In genomic region chr2:172768756-172769155, GRCm38 (mm10) we compare ENCODE assay signal across 29 mouse cellular contexts.
"Had no signal": no experiment of that assay in that cellular context is flagged by ENCODE, and none has a peak within 500 bp of the region (broad histone marks: within the 10 kb centered on the region; RNA-seq: fewer than 3 reads in every experiment).

No protein-coding gene starts in this region.

- DNase-seq: cerebellum, adult 2 months; cerebellum, adult 8-10 months; cerebellum, adult 9-10 months; cerebellum, adult 9-11 months; cerebellum, postnatal 10 days; cerebellum, postnatal 14 days; cerebellum, postnatal 25 days; cerebellum, postnatal 36 days; embryo, embryonic 11 days; forebrain, postnatal 0 days; gastrocnemius, adult 2 months; gastrocnemius, postnatal 10 days; gastrocnemius, postnatal 14 days; gastrocnemius, postnatal 25 days; gastrocnemius, postnatal 36 days; heart, adult 11 months; heart, adult 18-20 months; heart, adult 2 months had no signal

- H3K4me3 ChIP-seq: embryonic facial prominence, embryonic 10.5 days; embryonic facial prominence, embryonic 12.5 days; embryonic facial prominence, embryonic 13.5 days; embryonic facial prominence, embryonic 15.5 days; erythroblast, embryonic 14.5 days; forebrain, embryonic 10.5 days; forebrain, embryonic 12.5 days; forebrain, embryonic 13.5 days; forebrain, embryonic 15.5 days; gastrocnemius, adult 2 months; heart, adult 2 months had no signal

- H3K27ac ChIP-seq: embryonic facial prominence, embryonic 10.5 days; embryonic facial prominence, embryonic 12.5 days; embryonic facial prominence, embryonic 13.5 days; embryonic facial prominence, embryonic 15.5 days; forebrain, embryonic 10.5 days; forebrain, embryonic 12.5 days; forebrain, embryonic 13.5 days; forebrain, embryonic 15.5 days; gastrocnemius, adult 2 months; heart, adult 2 months had no signal

- H3K9ac ChIP-seq: embryonic facial prominence, embryonic 12.5 days; embryonic facial prominence, embryonic 13.5 days; embryonic facial prominence, embryonic 15.5 days; forebrain, embryonic 12.5 days; forebrain, embryonic 13.5 days; forebrain, embryonic 15.5 days; forebrain, postnatal 0 days had no signal

- H3K27me3 ChIP-seq: embryonic facial prominence, embryonic 12.5 days; embryonic facial prominence, embryonic 13.5 days; embryonic facial prominence, embryonic 15.5 days; forebrain, embryonic 13.5 days; forebrain, embryonic 15.5 days had no signal

- ATAC-seq: forebrain, embryonic 13.5 days; forebrain, embryonic 14.5 days; forebrain, embryonic 15.5 days; forebrain, embryonic 16.5 days; forebrain, postnatal 0 days had no signal

- H3K36me3 ChIP-seq: embryonic facial prominence, embryonic 10.5 days; embryonic facial prominence, embryonic 12.5 days; embryonic facial prominence, embryonic 13.5 days; embryonic facial prominence, embryonic 15.5 days; forebrain, embryonic 10.5 days; forebrain, embryonic 12.5 days; forebrain, embryonic 15.5 days had no signal

- H3K9me3 ChIP-seq: embryonic facial prominence, embryonic 10.5 days; embryonic facial prominence, embryonic 12.5 days; embryonic facial prominence, embryonic 13.5 days; embryonic facial prominence, embryonic 15.5 days; forebrain, embryonic 10.5 days; forebrain, embryonic 12.5 days; forebrain, embryonic 13.5 days; forebrain, embryonic 15.5 days had no signal

- H3K4me2 ChIP-seq: embryonic facial prominence, embryonic 12.5 days; embryonic facial prominence, embryonic 13.5 days; embryonic facial prominence, embryonic 15.5 days; forebrain, embryonic 12.5 days; forebrain, embryonic 13.5 days; forebrain, embryonic 15.5 days had no signal

- H3K4me1 ChIP-seq: embryonic facial prominence, embryonic 13.5 days; embryonic facial prominence, embryonic 15.5 days had no signal
